Mouse (Mus musculus) limb, embryonic 10.5 days (tissue): ENCODE data around the gene Tmem51. TPM values are rescaled to one million over a fixed set of nuclear protein-coding genes. Genes with fewer than 3 reads are reported as not detected.
"Not testable (repeated sequence)": the region's sequence is repeated elsewhere in the genome, so short reads cannot be mapped to it uniquely, and the experiment has no call there.

ENCODE experiments used
- DNase-seq: peaks from one replicate; pipeline ENCODE4 v3.0.0-alpha.2; 2017; ENCODE audit warnings: low spot score
- H3K27ac ChIP-seq: fragments of 300-500 bp; sonication (generic); 2 replicates; pipeline ENCODE4 v1.5.1; 2016; ENCODE audit warnings: mild to moderate bottlenecking
- H3K27me3 ChIP-seq: fragments of 300-500 bp; sonication (generic); 2 replicates; pipeline ENCODE4 v1.6.1; 2016; ENCODE audit warnings: low read depth, mild to moderate bottlenecking; ENCODE audit not compliant: poor library complexity, severe bottlenecking
- H3K36me3 ChIP-seq: fragments of 300-500 bp; sonication (generic); 2 replicates; pipeline ENCODE4 v1.6.1; 2016; ENCODE audit warnings: mild to moderate bottlenecking, moderate library complexity
- H3K4me1 ChIP-seq: fragments of 300-500 bp; sonication (generic); 2 replicates; pipeline ENCODE4 v1.6.1; 2016
- H3K4me3 ChIP-seq: fragments of 300-500 bp; sonication (generic); 2 replicates; pipeline ENCODE4 v1.5.1; 2016; ENCODE audit warnings: mild to moderate bottlenecking, moderate library complexity
- H3K9me3 ChIP-seq: fragments of 300-500 bp; sonication (generic); replicated peaks from 2 replicates; pipeline ENCODE4 v1.6.1; 2016; ENCODE audit warnings: mild to moderate bottlenecking
- WGBS: fragments of 180-500 bp; shearing (Covaris S2); methylation state at CpG from one replicate; pipeline ENCODE4 v1.1.7; 2016; 5-methylcytosine and 5-hydroxymethylcytosine counted together
- polyA plus RNA-seq: library from polyadenylated mRNA; unstranded; fragments of >200 nt; fragmentation: Nextera tagmentation; extraction: Ambion mirVana; gene quantifications from 2 replicates; pipeline ENCODE4 v1.2.1, GENCODE M21; 2016

Gene Tmem51
- polyA plus RNA-seq, 1 experiment from 2014 or later: 10.8 TPM

DNA sequence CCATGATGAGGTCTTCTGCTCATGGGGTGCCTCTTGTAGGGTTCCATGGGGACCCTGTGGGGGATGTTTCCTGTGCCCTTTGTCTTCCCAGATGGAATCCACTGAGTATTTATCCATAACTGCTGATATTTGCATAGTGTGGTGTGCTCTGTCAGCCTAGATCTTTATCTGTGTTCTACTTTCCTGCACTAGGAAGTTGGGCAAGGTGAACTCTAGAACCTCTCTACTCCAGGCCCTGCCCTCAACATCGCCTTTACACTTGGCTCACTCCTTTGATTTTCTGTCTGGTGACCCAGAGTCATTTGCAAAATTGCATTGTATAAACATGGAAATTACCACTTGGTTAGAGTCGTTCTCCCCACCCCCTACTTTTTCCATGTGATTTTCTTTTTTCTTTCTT is 59.6 kb downstream of the Tmem51 start:
- Histone ChIP-seq H3K4me3 (no peak overlapping the region), H3K9me3 (no peaks in the 10 kb centered on the region), H3K27ac (no peak overlapping the region), H3K36me3 (no peaks in the 10 kb centered on the region), H3K27me3 (0 out of 2 replicates have a peak, but pooled peaks cover under 1% of the 10 kb centered on the region), H3K4me1 (peaks cover 3% of the 10 kb centered on the region; the same call in 1 of the 2 replicates)
- WGBS: 94% methylated on average over 2 of the region's 2 CpGs
- no peak for DNase-seq

GRCm38 (mm10) chr4:142023166-142023565 is 60.9 kb downstream of the Tmem51 start:
- 80% methylated on average over 4 of the region's 4 CpGs for WGBS
- Histone ChIP-seq H3K27ac (no peak overlapping the region), H3K27me3 (0 out of 2 replicates have a peak, but pooled peaks cover 4% of the 10 kb centered on the region), H3K4me1 (peaks cover 6% of the 10 kb centered on the region; the same call in 1 of the 2 replicates), H3K36me3 (no peaks in the 10 kb centered on the region), H3K9me3 (no peaks in the 10 kb centered on the region), H3K4me3 (no peak overlapping the region)
- no peak for DNase-seq

DNA sequence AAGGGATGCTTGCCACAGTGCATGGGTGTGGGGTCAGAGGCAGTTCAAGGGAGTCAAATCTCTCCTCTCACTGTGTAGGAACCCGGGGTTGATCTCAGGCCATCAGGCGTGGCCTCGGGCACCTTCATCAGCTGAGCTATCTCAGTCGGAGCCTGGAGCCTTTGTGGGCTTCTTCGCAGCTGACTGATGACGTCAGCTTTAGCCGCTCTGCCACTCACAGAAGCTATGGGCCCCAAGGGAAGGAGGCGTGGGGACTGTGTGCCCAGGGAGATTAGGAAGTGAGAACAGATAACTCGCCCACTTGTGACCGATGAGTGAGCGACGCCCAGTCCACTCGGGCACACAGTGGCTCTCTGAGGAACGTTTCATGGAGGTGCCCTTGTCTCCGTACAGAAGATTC is 66.4 kb downstream of the Tmem51 start:
- no peaks in the 10 kb centered on the region for H3K36me3 ChIP-seq

DNA sequence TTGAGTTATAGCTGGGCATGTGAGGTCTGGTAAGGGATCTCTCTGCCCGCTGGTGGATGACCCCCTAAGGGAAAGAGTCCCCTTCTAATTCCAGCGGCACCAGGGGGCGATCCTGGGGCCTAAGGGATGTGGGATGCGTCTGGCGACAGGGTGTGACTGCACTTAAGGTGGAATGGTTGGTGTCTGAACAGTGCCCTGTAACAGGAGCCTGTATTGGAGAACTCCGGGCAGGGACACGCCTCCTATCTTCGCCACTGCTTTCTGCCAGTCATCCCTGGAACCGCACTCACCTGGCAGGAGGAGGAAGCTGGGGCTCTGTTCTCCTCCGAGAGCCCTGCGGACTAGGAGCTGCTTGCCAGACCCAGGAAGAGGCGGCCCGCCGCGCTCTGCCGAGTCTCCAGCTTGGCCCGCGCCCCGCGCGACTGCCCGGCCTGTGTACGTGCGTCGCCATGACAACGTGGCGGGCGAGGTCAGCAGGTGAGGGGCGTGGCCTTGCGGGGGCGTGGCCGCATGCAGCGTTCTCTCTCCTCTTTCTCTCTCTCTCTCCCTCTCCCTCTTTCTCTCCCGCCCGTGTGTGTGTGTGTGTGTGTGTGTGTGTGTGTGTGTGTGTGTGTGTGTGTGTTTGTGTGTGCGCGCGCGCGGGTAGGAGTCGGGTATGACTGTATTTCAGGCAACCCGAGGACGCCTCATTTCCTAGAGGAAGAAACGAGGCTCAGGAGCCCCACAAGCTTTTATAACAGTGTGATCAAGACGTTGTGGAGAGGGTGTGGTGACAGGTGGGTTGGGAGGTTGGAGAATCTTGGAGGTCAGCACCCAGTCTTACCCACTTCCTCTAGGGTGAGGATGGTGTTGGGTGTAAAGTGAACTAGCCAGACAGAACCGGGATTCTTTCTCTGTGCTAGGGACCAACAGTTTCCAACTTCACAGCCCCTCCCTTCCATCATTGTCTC is 69.2 kb downstream of the Tmem51 start, which contains the start of gene Fhad1:
Gene Fhad1, minus strand, starts transcription at position 424 of the 950 bp plus-strand sequence.
- Histone ChIP-seq H3K27me3 (peaks cover 74% of the 10 kb centered on the region), H3K4me3 (peak within 1 kb of the TSS; percentile 55), H3K27ac (peak within 1 kb of the TSS; percentile 22), H3K4me1 (peaks cover 44% of the 10 kb centered on the region), H3K9me3 (no peaks in the 10 kb centered on the region), H3K36me3 (no peaks in the 10 kb centered on the region)
- 1% methylated on average over 45 of the region's 46 CpGs for WGBS
- DNase-seq: peak; percentile 93

More for the DNA sequence above, 66.4 kb downstream of the Tmem51 start:
- 55% methylated on average over 15 of the region's 15 CpGs for WGBS
- H3K4me3 ChIP-seq: no peak overlapping the region
- peaks cover 40% of the 10 kb centered on the region for H3K4me1 ChIP-seq
- no peaks in the 10 kb centered on the region for H3K9me3 ChIP-seq
- 0 out of 2 replicates have a peak overlapping the region, but pooled peaks have one; percentile 3 for H3K27ac ChIP-seq
- H3K27me3 ChIP-seq: peaks cover 55% of the 10 kb centered on the region
- DNase-seq: no peak

DNA sequence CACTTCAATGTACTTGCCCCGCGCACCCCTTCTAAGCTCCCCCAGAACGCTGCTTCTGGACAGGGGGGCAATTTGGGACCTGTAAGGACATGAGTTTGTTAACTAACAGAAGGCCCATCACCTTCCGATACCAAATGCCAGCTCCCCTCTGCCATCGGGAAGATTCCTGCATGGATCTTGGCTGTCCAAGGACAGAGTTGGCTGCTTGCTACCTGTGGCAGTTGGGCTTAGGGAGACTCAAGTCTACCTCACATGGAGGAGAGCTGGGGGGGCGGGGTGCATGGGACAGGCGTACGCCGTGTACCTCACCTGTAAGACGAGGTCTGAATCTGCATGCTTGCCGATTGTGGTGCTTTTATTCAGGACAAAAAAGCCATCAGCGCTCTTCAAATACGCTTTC is 72.9 kb downstream of the Tmem51 start:
- no peaks in the 10 kb centered on the region for H3K36me3 ChIP-seq
- H3K4me1 ChIP-seq: peaks cover 63% of the 10 kb centered on the region
- no peaks in the 10 kb centered on the region for H3K9me3 ChIP-seq
- no peak for DNase-seq
- peaks cover 56% of the 10 kb centered on the region for H3K27me3 ChIP-seq
- H3K27ac ChIP-seq: no peak overlapping the region
- WGBS: 92% methylated on average over 13 of the region's 13 CpGs
- H3K4me3 ChIP-seq: no peak overlapping the region

DNA sequence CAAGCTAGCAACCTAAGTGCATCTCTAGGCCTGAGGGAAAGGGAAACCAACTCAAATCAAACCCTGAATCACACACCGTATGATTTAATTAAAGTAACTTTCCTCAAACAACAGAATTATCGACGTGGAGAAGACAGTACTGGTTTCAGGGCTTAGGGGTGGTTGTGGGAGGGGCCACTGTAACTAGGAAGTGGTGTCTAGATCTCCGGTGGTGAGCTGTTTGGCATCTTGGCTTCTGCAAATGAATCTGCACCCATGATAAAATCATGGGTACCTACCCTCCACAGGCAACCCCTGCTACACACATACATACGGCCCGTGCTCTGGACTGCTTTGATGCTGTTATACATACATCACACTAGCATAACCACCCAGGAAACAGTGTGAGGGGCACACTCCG is 73.7 kb downstream of the Tmem51 start:
- Histone ChIP-seq H3K4me3 (no peak overlapping the region), H3K4me1 (peaks cover 61% of the 10 kb centered on the region), H3K27ac (no peak overlapping the region), H3K27me3 (peaks cover 48% of the 10 kb centered on the region), H3K36me3 (no peaks in the 10 kb centered on the region), H3K9me3 (no peaks in the 10 kb centered on the region)
- no peak for DNase-seq
- 82% methylated on average over 7 of the region's 7 CpGs for WGBS

DNA sequence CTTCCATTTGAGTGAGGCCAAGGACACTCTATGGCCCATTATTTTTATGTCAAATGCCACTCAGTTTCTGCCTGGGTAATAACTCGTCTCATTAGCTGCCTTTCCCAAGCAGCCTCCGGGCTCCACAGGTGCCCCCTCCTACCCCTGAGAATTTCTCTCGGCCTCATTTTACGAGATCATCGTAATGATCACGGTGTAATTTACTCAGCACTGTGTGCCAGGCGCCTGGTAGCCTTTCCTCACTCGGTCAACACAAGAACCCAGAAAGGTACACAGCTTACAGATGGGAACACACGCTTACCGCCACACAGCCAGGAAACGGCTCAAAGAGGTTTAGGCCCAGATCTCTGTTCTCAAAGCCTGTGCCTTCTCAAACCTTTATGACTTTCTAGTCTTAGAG is 75.9 kb downstream of the Tmem51 start:
- Histone ChIP-seq H3K36me3 (no peaks in the 10 kb centered on the region), H3K27me3 (peaks cover 27% of the 10 kb centered on the region), H3K27ac (no peak overlapping the region), H3K4me3 (no peak overlapping the region), H3K4me1 (peaks cover 50% of the 10 kb centered on the region), H3K9me3 (no peaks in the 10 kb centered on the region)
- DNase-seq: no peak
- 57% methylated on average over 11 of the region's 11 CpGs for WGBS

DNA sequence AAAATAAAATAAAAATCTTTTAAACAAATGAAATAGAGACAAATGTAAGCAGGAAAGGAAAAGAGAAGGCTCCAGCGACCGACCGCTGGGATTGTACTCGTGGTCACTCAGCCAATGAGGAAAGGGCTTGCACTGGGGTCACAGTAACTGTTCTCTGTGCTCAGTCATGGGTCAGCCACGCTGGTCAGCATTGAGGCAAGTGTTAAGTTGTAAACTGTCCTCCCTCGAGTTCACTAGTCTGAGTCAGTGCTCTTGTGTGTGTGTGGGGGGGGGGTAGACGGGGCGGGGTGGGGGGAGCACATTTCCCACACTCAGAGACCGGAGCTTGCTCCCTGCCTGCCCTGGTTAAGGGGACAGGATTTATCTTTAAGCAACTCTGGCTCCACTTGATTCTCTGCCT is 83.5 kb downstream of the Tmem51 start:
- DNase-seq: no peak
- 64% methylated on average over 9 of the region's 9 CpGs for WGBS
- Histone ChIP-seq H3K4me1 (peaks cover 7% of the 10 kb centered on the region), H3K4me3 (no peak overlapping the region), H3K27me3 (no peaks in the 10 kb centered on the region), H3K27ac (no peak overlapping the region), H3K36me3 (no peaks in the 10 kb centered on the region), H3K9me3 (no peaks in the 10 kb centered on the region)

DNA sequence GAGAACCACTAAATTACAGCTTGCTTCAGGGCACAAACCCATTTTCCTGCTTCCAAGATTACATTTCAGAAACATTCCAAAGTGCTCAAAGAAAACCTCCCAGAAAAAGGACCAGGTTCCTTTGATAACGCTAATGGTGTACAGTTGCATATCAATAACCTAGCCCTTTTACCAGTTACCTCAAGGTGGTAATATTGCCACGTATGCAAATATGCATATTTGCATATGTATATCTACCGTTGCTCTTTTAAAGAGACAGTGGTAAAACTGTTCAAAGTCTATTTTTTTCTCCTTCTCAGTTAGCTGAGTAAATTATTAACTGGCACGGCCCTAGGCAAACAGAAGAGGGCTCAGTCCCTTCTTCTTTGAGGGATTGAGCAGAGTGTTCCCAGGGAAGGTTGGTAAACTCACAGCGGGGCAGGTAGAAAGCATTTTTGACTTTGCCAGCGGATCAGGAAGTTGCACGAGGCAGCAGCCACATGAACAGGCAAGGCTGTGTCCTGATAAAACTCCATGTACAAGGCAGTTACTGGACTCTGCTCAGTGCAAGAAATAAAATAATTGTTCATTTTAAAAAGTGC is 84.5 kb downstream of the Tmem51 start:
- H3K9me3 ChIP-seq: no peaks in the 10 kb centered on the region
- DNase-seq: no peak
- peaks cover 7% of the 10 kb centered on the region for H3K4me1 ChIP-seq
- H3K27me3 ChIP-seq: no peaks in the 10 kb centered on the region
- no peak overlapping the region for H3K27ac ChIP-seq
- no peaks in the 10 kb centered on the region for H3K36me3 ChIP-seq
- no peak overlapping the region for H3K4me3 ChIP-seq
- 72% methylated on average over 7 of the region's 7 CpGs for WGBS

DNA sequence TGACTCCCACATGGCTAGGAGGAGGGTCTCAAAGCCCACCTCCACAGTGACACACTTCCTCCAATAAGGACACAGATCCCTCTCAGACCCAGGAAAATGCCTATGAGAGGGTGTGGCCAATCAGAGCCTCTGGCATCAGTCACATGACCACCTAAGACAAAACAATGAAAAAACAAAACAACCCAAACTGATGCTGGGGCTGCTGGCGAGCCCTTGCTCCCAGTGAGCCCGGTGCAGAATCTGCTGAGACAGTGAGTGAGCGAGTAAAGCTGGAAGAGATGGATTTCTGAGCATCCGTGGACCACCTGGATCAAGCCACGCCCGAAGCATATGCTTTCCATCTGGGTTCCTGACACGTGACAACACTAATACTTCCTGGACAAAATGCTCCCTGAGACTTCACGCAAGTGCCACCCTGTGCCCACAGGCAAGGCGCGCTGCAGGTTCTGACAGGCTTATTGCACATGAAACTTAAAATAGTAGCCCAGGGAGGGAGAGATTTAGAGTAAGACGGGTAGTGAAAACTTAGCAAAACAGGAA is 85.8 kb downstream of the Tmem51 start:
- WGBS: 24% methylated on average over 11 of the region's 11 CpGs
- peak overlapping the region; percentile 55 for H3K4me3 ChIP-seq
- H3K27ac ChIP-seq: peak overlapping the region; percentile 91
- peak; percentile 75 for DNase-seq
- H3K4me1 ChIP-seq: peaks cover 8% of the 10 kb centered on the region
- H3K27me3 ChIP-seq: no peaks in the 10 kb centered on the region
- no peaks in the 10 kb centered on the region for H3K36me3 ChIP-seq
- H3K9me3 ChIP-seq: no peaks in the 10 kb centered on the region

DNA sequence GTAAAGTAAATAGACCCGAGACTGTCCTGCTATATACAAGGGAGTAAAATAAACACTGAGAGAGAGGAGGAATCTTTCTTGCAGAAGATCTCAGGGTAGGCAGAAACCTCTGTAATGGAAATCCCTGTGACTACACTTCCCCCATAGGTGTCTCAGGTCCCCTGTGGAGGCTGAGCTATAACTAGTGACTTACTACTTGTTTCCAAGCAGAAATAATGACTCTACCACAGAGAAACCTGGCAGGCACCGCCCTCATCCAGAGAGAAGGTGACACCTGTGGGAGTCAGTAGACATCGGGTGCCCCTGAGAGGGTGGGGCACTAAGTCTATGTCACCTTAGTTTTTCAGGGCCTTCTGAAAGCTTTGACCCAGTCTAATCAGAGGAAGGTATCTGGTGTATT is 87.2 kb downstream of the Tmem51 start:
- Histone ChIP-seq H3K36me3 (no peaks in the 10 kb centered on the region), H3K9me3 (no peaks in the 10 kb centered on the region), H3K4me3 (no peak overlapping the region), H3K27ac (no peak overlapping the region), H3K27me3 (no peaks in the 10 kb centered on the region), H3K4me1 (peaks cover 12% of the 10 kb centered on the region)
- DNase-seq: no peak
- WGBS: 82% methylated on average over 3 of the region's 3 CpGs

DNA sequence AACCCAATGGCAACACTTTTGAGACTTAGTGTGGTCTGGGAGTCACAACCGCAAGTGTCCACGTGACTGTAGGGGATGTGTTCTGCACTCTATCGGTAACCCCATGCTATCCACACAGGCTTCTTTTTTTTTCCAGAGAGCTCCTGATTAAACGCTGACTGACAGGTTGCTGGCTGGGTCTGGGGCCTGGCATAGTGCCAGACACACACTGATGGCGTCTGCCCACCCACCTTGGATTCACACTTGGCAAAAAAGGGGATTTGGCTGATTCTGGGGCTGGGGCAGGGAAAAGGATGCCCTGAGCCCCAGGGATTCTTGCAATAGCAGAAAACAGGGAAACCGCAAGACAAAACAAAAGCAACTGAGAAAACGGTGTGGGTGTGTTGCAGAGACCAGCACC is 88.0 kb downstream of the Tmem51 start:
- WGBS: 84% methylated on average over 7 of the region's 7 CpGs
- no peak for DNase-seq
- H3K9me3 ChIP-seq: no peaks in the 10 kb centered on the region

GRCm38 (mm10) chr4:141994062-141994471 is 90.0 kb downstream of the Tmem51 start:
- H3K9me3 ChIP-seq, DNase-seq, H3K27ac ChIP-seq, H3K4me3 ChIP-seq, H3K36me3 ChIP-seq, H3K27me3 ChIP-seq: not testable (repeated sequence)
- 47% methylated on average over 2 of the region's 2 CpGs for WGBS
- H3K4me1 ChIP-seq: peaks cover 12% of the 10 kb centered on the region

More for the DNA sequence above, 88.0 kb downstream of the Tmem51 start:
- Histone ChIP-seq H3K27me3 (no peaks in the 10 kb centered on the region), H3K27ac (no peak overlapping the region), H3K4me3 (no peak overlapping the region), H3K4me1 (peaks cover 12% of the 10 kb centered on the region), H3K36me3 (no peaks in the 10 kb centered on the region)
